Mouse (Mus musculus): ENCODE data around the gene Proser3. TPM values are rescaled to one million over a fixed set of nuclear protein-coding genes. Genes with fewer than 3 reads are reported as not detected.
"Not testable (repeated sequence)": the region's sequence is repeated elsewhere in the genome, so short reads cannot be mapped to it uniquely, and the experiment has no call there.

Proser3 gene
- polyA plus RNA-seq, 1 experiment from 2014 or later, result 15.7 TPM

GRCm38 (mm10) chr7:30522871-30523270, 29.2 kb downstream of the Proser3 start:
- ATAC-seq (replicated peaks; ENCODE audit: low FRiP score, low TSS enrichment, low read depth) (no peak), DNase-seq (ENCODE audit: low spot score) (no peak)
- Histone ChIP-seq H3K4me3 (ENCODE audit: low read depth, low read length) (no peak overlapping the region), H3K4me1 (replicated peaks; ENCODE audit: control insufficient read depth, insufficient read depth, low read length) (peaks cover 11% of the 10 kb centered on the region), H3K4me2 (ENCODE audit: low read length) (no peak overlapping the region), H3K9ac (ENCODE audit: low read length) (no peak overlapping the region), H3K9me3 (ENCODE audit: control insufficient read depth, low read length) (no peaks in the 10 kb centered on the region), H3K36me3 (ENCODE audit: control insufficient read depth, insufficient read depth, low read length) (peaks cover 28% of the 10 kb centered on the region), H3K27ac (ENCODE audit: low read depth) (no peak overlapping the region), H3K27me3 (replicated peaks; ENCODE audit: control insufficient read depth, insufficient read depth, low read length) (no peaks in the 10 kb centered on the region)
- 86% methylated on average over 10 of the region's 10 CpGs for WGBS

GRCm38 (mm10) chr7:30520856-30521255, 31.2 kb downstream of the Proser3 start:
- ATAC-seq (replicated peaks; ENCODE audit: low FRiP score, low TSS enrichment, low read depth) (no peak), DNase-seq (ENCODE audit: low spot score) (no peak)
- Histone ChIP-seq H3K27ac (ENCODE audit: low read depth) (no peak overlapping the region), H3K4me3 (ENCODE audit: low read depth, low read length) (no peak overlapping the region), H3K27me3 (replicated peaks; ENCODE audit: control insufficient read depth, insufficient read depth, low read length) (no peaks in the 10 kb centered on the region), H3K4me2 (ENCODE audit: low read length) (no peak overlapping the region), H3K9me3 (ENCODE audit: control insufficient read depth, low read length) (no peaks in the 10 kb centered on the region), H3K9ac (ENCODE audit: low read length) (no peak overlapping the region), H3K36me3 (ENCODE audit: control insufficient read depth, insufficient read depth, low read length) (peaks cover 27% of the 10 kb centered on the region), H3K4me1 (replicated peaks; ENCODE audit: control insufficient read depth, insufficient read depth, low read length) (peaks cover under 1% of the 10 kb centered on the region; the same call in 1 of the 2 replicates)
- WGBS, result 87% methylated on average over 5 of the region's 5 CpGs

GRCm38 (mm10) chr7:30520396-30520795, 31.7 kb downstream of the Proser3 start:
- Histone ChIP-seq H3K9ac (ENCODE audit: low read length) (no peak overlapping the region), H3K27ac (ENCODE audit: low read depth) (no peak overlapping the region), H3K4me3 (ENCODE audit: low read depth, low read length) (no peak overlapping the region), H3K9me3 (ENCODE audit: control insufficient read depth, low read length) (no peaks in the 10 kb centered on the region), H3K27me3 (replicated peaks; ENCODE audit: control insufficient read depth, insufficient read depth, low read length) (no peaks in the 10 kb centered on the region), H3K36me3 (ENCODE audit: control insufficient read depth, insufficient read depth, low read length) (peaks cover 22% of the 10 kb centered on the region), H3K4me2 (ENCODE audit: low read length) (no peak overlapping the region), H3K4me1 (replicated peaks; ENCODE audit: control insufficient read depth, insufficient read depth, low read length) (no peaks in the 10 kb centered on the region)
- 72% methylated on average over 4 of the region's 4 CpGs for WGBS
- DNase-seq (ENCODE audit: low spot score), result no peak
- ATAC-seq (replicated peaks; ENCODE audit: low FRiP score, low TSS enrichment, low read depth), result no peak

GRCm38 (mm10) chr7:30518325-30518724, 33.8 kb downstream of the Proser3 start:
- no peaks in the 10 kb centered on the region for H3K4me1 ChIP-seq (replicated peaks; ENCODE audit: control insufficient read depth, insufficient read depth, low read length)
- H3K27me3 ChIP-seq (replicated peaks; ENCODE audit: control insufficient read depth, insufficient read depth, low read length), result no peaks in the 10 kb centered on the region
- H3K4me2 ChIP-seq (ENCODE audit: low read length), result no peak overlapping the region
- no peaks in the 10 kb centered on the region for H3K9me3 ChIP-seq (ENCODE audit: control insufficient read depth, low read length)
- H3K27ac ChIP-seq (ENCODE audit: low read depth), result no peak overlapping the region
- H3K4me3 ChIP-seq (ENCODE audit: low read depth, low read length), result no peak overlapping the region
- ATAC-seq (replicated peaks; ENCODE audit: low FRiP score, low TSS enrichment, low read depth), result no peak
- peaks cover 4% of the 10 kb centered on the region for H3K36me3 ChIP-seq (ENCODE audit: control insufficient read depth, insufficient read depth, low read length)
- WGBS, result 36% methylated on average over 8 of the region's 8 CpGs
- no peak overlapping the region for H3K9ac ChIP-seq (ENCODE audit: low read length)
- no peak for DNase-seq (ENCODE audit: low spot score)

GRCm38 (mm10) chr7:30515003-30515760, 36.9 kb downstream of the Proser3 start:
- Histone ChIP-seq H3K27ac (ENCODE audit: low read depth) (no peak overlapping the region), H3K4me1 (replicated peaks; ENCODE audit: control insufficient read depth, insufficient read depth, low read length) (no peaks in the 10 kb centered on the region)
- WGBS, result 58% methylated on average over 24 of the region's 24 CpGs

GRCm38 (mm10) chr7:30508061-30508460, 44.0 kb downstream of the Proser3 start:
- Histone ChIP-seq H3K9me3 (ENCODE audit: control insufficient read depth, low read length) (no peaks in the 10 kb centered on the region), H3K9ac (ENCODE audit: low read length) (no peak overlapping the region), H3K4me2 (ENCODE audit: low read length) (no peak overlapping the region), H3K4me3 (ENCODE audit: low read depth, low read length) (no peak overlapping the region), H3K36me3 (ENCODE audit: control insufficient read depth, insufficient read depth, low read length) (no peaks in the 10 kb centered on the region), H3K27me3 (replicated peaks; ENCODE audit: control insufficient read depth, insufficient read depth, low read length) (no peaks in the 10 kb centered on the region), H3K27ac (ENCODE audit: low read depth) (no peak overlapping the region), H3K4me1 (replicated peaks; ENCODE audit: control insufficient read depth, insufficient read depth, low read length) (no peaks in the 10 kb centered on the region)
- ATAC-seq (replicated peaks; ENCODE audit: low FRiP score, low TSS enrichment, low read depth) (no peak), DNase-seq (ENCODE audit: low spot score) (no peak)
- WGBS, result 74% methylated on average over 4 of the region's 4 CpGs

More at GRCm38 (mm10) chr7:30515003-30515760, 36.9 kb downstream of the Proser3 start:
- Histone ChIP-seq H3K27me3 (replicated peaks; ENCODE audit: control insufficient read depth, insufficient read depth, low read length) (no peaks in the 10 kb centered on the region), H3K9ac (ENCODE audit: low read length) (no peak overlapping the region), H3K9me3 (ENCODE audit: control insufficient read depth, low read length) (no peaks in the 10 kb centered on the region), H3K36me3 (ENCODE audit: control insufficient read depth, insufficient read depth, low read length) (no peaks in the 10 kb centered on the region), H3K4me2 (ENCODE audit: low read length) (no peak overlapping the region), H3K4me3 (ENCODE audit: low read depth, low read length) (no peak overlapping the region)
- ATAC-seq (replicated peaks; ENCODE audit: low FRiP score, low TSS enrichment, low read depth) (no peak), DNase-seq (ENCODE audit: low spot score) (no peak)

GRCm38 (mm10) chr7:30501159-30501558, 50.9 kb downstream of the Proser3 start:
- not testable (repeated sequence) for H3K27ac ChIP-seq (ENCODE audit: low read depth); H3K4me3 ChIP-seq (ENCODE audit: low read depth, low read length); DNase-seq (ENCODE audit: low spot score); H3K9ac ChIP-seq (ENCODE audit: low read length); H3K9me3 ChIP-seq (ENCODE audit: control insufficient read depth, low read length); H3K27me3 ChIP-seq (replicated peaks; ENCODE audit: control insufficient read depth, insufficient read depth, low read length); H3K4me1 ChIP-seq (replicated peaks; ENCODE audit: control insufficient read depth, insufficient read depth, low read length); ATAC-seq (replicated peaks; ENCODE audit: low FRiP score, low TSS enrichment, low read depth); H3K36me3 ChIP-seq (ENCODE audit: control insufficient read depth, insufficient read depth, low read length); H3K4me2 ChIP-seq (ENCODE audit: low read length)
- 76% methylated on average over 5 of the region's 5 CpGs for whole genome bisulfite sequencing

- H3K9ac ChIP-seq (ENCODE audit: low read length); H3K36me3 ChIP-seq (ENCODE audit: control insufficient read depth, insufficient read depth, low read length); H3K9me3 ChIP-seq (ENCODE audit: control insufficient read depth, low read length); H3K4me1 ChIP-seq (replicated peaks; ENCODE audit: control insufficient read depth, insufficient read depth, low read length); H3K4me2 ChIP-seq (ENCODE audit: low read length); DNase-seq (ENCODE audit: low spot score); H3K27ac ChIP-seq (ENCODE audit: low read depth); H3K4me3 ChIP-seq (ENCODE audit: low read depth, low read length); ATAC-seq (replicated peaks; ENCODE audit: low FRiP score, low TSS enrichment, low read depth); H3K27me3 ChIP-seq (replicated peaks; ENCODE audit: control insufficient read depth, insufficient read depth, low read length): not testable (repeated sequence)
- 57% methylated on average over 4 of the region's 5 CpGs for WGBS
These were observed 56.5 kb downstream of the Proser3 start for GRCm38 (mm10) chr7:30495506-30496042.
